Mouse (Mus musculus) v-Abl transformed pro-B cells (cell line): ENCODE measurements around the gene Fgg.

Experiments
- in situ Hi-C, 2 experiments: fragments of 400-800 bp; cut with MboI; formaldehyde crosslinking; loops; one replicate each; pipeline ENCODE4 v1.15.1; 2025; ENCODE audit not compliant: unreplicated experiment in 2 of 2

Fgg gene

DNA sequence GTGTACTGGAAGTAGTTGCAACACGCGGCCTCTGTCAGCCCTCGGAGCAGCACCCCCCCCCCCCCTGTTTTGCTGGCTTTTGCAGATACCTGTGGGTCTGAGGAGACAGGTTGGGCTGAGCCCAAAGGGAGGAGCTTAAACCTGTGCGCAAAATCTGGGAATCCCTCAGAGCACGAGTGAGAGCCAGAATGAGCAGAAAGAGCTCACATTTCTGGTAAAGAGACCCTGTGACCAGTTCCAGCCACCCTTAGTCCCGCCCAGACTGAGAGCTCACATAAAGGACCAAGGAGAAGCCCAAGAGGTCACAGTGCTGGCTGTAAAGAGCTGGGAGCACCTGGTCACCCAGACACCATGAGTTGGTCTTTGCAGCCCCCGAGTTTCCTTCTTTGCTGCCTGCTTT is at the start of gene Fgg:
Gene Fgg, plus strand, starts transcription at position 168 of the 400 bp plus-strand sequence.
- in situ Hi-C loops, result no loop called here

DNA sequence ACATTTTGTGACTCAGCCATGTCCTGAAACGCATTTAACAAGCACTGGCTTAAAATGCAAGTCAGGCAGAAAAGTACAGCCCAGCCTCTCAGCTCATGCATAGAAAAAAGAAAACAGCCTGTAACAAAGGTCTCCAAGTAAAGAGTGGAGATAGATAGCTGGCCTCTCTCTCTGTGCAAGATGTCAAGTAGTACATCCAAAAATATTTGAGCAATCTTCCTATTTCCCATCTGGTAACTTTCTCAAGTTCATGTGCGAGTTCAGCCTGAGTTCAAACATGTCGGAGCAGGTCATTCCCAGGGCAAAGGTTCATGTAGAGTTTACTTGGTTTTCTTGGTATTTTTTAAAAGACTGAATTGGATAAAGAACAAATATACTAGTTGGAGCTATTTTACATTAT is 36.5 kb upstream of the Fgg start:
- in situ Hi-C loops, result no loop called here

DNA sequence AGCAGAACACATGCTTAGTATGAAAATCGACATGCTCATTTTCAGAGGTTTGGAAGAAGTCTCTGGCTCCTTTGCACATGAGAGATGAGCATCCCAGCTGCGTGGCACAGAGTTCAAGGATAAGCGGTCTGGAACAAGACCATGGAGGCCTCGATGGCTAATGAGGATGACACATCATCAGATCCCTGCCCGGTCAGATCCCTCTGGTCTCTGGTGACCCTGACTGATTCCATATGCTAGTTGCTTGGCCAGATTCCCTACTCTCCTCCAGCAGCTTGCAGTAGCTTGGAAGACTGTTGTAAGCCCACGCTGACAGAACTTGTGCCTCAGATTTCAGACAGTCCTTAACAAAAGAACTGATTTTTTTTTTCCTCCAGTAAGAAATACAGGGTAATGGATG is 26.7 kb upstream of the Fgg start:
- in situ Hi-C loops, result no loop called here

DNA sequence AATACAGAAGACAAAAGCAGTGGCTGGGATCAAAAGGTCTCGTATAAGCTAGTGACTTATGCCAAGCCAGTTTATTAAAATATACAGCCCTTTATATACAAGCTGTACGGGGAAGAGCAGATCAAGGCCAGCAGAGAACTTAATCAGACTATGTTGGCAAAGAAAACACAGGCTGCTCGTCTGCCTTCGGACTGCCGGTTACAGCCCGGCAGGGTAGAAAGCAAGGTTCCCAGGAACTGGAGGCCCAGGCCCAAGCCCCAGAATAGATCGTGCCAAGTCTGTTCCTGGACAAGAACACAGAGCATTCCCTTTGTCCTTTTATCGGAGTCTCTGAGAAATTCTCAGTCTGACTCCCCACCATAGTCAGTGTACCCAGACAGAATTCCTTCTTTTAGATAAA is 25.7 kb upstream of the Fgg start:
- in situ Hi-C loops, result no loop called here

DNA sequence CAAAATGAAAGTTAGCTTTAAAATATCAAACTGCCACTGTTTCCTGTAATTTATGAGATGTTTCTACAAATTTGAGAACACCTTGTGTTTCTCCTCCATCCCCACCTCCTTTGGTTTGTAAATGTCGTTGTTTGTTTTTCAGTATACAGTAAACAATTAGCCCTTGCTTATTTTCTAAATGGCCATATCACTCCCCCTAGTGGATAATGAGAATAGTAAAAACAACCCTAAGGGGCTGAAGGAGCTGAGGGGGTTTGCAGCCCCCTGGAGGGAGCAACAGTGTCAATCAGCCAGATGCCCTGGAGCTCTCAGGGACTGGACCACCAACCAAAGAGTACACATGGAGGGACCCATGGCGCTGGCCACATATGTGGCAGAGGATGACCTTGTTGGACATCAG is 22.7 kb upstream of the Fgg start:
- in situ Hi-C loops, result no loop called here

DNA sequence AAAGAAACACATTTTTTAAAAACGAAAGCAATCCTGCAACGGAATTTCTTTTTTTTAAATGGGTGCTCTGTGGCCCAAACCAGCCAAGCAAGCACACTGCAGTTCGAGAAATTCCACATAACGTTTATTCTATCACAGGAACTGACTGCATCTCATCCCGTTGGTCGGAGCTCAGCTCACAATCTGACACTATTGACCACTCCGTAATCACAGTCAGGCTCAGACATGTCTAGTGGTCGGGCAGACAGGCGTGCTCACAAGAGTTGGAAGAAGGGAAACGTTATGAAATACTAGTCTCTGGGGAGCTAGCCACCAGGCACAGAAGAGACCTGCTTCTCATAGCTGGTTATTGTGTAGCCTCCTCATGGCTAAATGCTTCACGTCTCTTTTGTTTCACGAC is 15.6 kb upstream of the Fgg start:
- in situ Hi-C loops, result no loop called here

DNA sequence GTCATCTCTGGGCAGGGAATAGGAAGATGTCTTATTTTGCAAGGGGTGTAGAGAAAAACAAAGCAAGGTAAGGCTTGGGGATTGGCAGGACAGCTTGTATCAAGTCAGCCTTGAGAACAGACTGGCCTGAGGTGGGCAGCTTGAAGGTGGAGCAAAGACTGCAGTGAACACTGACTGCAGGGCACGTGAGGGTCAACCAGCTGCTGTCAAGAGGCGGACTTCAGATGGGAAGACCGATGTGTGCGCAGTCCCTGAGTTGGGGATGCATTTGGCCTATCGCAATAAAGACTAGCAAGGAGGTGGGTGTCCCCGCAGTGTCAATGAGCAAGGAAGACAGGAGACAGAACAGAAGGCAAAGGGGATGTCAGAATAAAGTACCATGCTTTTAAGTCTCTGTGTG is 14.6 kb upstream of the Fgg start:
- in situ Hi-C loops, result no loop called here

DNA sequence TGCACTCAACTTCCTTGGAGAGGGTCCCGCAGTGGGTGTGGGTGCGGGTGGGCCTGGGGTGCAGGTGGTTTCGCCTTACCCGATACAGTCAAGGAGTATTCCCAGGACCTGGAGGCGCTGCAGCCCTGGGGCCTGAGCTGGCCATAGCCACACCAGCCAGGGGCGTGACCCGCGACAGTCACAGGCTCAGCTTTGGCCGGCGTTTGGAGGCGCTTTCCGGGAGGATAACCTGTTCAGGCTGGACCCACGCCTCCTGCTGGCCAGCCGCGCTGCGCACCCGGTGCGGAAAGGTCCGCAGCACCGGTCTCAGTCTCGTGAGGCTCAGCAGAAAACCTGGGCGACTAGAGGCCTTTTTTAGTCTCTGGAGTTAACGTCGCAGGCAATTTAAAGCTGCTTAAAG is 12.2 kb upstream of the Fgg start:
- in situ Hi-C loops, result loop anchor here (5.0 kb wide), 2 partner anchors 277 to 287 kb away; no protein-coding TSS in a partner anchor

DNA sequence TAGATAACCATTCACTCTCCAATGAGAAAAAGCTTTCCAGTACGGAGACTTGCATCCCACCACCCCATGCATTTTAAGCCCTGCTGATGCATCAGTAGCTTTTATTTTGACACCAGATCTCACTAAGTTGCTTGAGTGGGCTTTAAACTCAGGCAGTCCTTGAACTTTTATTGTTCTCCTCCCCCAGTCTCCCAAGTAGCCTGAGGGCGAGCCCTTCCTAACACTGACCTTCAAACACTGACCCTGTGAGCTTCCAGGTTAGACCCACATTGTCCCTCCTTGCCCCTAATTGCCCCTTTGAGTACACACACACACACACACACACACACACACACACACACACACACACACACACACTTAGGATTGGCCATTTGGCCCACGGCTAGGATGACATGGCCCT is 10.9 kb upstream of the Fgg start:
- in situ Hi-C loops, result loop anchor here (5.0 kb wide), 2 partner anchors 276 to 286 kb away; no protein-coding TSS in a partner anchor

DNA sequence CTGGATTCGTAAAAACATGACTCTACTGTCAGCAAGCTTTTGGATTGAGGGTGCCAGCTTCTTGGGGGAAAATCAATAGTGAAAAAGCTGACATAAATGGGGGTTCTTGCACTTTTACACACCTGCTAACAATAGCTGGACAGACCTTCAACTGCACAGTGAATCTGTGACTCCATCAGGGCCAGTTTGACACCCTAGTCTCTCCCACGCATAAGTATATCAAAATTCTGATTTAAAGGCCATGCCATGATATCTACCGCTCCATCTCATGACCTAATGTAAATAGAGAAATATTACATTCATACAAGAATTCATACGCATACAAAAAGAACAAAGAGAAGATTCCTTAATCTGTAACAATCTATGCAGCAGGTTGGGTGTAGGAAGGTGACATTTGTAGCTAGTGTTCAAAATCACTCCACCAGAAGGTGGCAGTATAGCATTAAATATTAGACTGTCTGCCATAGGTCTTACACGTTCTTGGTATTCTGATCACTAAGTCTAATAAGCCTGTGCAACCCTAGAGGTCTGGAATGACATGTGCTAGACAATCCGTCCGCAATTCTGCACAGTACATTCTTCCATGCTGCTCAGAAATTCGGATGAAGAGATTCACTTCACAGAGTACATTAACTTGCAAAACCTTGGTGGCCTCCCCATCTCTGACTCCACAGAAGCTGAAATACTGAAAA is 8.6 kb upstream of the Fgg start:
- in situ Hi-C loops, result loop anchor here (5.0 kb wide), 2 partner anchors 273 to 283 kb away; no protein-coding TSS in a partner anchor

DNA sequence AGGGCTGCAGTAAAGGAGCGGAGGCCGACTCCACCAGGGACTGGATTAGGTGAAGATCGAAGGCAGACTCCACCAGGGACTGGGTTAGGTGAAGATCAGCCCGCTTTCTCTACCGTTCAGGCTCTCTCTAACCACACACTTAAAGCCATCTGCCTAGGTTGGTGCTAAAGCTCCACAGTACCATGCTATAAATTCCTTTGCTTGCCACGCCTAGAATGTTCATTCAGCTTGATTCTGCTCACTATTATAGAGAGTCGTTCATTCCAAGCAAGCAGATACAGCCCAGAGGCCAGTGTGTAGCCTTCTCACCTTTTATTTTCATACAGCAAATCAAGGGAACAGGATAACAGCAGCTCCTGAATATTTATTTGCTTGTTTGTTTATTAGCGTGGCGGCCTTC is 7.5 kb upstream of the Fgg start:
- in situ Hi-C loops, result loop anchor here (5.0 kb wide), 4 partner anchors 52 to 282 kb away; no protein-coding TSS in a partner anchor

DNA sequence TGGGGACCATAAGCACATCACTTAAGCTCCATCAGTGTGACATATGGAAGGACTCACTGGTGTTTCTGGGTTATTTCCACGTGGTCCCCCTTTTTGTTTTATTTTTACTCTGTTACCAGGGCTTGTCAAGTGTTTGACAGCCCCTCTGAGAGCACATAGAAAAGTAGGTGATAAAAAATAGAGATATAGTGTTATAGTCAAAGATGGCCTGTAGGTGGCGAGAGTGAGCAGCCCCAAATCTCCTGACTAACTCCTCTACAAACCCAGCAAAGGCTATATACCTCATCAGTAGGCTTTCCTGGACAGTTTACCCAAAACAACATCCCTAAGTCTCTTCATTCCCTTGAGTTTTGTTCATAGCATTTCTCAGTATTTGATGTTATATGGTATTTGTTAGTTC is 5.3 kb upstream of the Fgg start:
- in situ Hi-C loops, result loop anchor here (5.0 kb wide), 2 partner anchors 50 to 80 kb away; no protein-coding TSS in a partner anchor

DNA sequence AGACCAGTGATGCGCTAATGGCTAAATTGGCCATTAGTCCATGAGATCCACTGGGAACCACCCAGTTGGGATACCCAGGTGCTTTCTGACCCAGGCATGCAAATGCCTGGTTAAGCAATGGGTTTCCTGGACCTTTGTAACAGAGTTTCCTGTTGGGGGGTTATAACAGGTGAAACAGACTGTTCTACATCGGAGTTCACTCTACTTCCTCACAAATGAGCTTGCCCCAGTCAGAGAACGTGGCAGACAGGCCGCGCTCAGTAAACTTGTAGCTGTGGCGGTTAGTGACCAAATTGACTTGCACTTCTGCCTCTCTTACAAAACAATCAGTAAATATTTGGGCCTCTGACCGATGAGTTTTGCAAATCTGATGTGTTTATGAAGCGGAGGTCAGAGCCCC is 4.5 kb upstream of the Fgg start:
- in situ Hi-C loops, result loop anchor here (5.0 kb wide), 2 partner anchors 49 to 79 kb away; no protein-coding TSS in a partner anchor

DNA sequence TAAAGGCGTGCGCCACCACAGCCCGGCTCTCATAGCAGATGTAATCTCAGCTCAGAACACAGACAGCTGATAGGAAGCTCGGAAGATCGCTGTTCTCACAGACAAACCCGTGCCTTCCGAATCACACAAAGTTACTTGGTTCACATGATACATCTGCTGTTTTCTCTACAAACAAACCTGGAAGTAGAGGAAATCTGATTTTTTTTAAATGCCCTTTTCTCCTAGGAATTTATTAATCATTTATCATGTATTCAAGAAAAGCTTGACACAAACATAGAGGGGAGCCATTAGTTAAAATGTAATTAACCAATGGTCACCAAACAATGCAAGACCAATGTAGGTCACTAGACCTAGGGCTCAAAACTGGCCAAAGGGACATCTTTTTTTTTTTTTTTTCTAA is 2.7 kb upstream of the Fgg start:
- in situ Hi-C loops, result loop anchor here (5.0 kb wide), 2 partner anchors 48 to 78 kb away; no protein-coding TSS in a partner anchor

DNA sequence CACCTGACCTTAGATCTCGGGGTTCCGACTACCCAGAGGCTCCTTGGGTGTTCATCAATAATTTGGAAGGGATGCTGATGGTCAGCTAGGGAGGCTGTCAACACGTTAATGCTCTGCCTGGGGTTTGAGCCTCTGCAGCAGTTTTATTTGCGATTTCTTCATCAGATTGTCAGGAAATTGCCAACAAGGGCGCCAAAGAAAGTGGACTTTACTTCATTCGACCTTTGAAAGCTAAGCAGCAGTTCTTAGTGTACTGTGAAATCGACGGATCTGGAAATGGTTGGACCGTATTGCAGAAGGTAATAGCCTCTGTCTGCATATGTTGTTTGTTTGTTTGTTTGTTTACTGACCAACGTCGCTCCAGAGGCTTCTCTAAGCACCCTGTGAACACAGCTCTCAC is 2.8 kb downstream of the Fgg start:
- in situ Hi-C loops, result no loop called here

DNA sequence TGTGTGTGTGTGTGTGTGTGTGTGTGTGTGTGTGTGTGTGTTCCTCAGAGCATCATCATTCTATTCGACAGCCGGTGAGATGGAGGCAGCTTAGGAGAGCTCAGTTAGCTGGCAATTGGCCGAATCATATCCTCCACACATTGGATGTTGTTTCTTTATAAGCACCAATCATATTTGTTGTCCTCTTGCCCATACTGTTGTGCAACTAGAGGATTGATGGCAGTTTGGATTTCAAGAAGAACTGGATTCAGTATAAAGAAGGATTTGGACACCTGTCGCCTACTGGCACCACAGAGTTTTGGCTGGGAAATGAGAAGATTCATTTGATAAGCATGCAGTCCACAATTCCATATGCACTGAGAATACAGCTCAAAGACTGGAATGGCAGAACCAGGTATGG is 3.6 kb downstream of the Fgg start:
- in situ Hi-C loops, result no loop called here

DNA sequence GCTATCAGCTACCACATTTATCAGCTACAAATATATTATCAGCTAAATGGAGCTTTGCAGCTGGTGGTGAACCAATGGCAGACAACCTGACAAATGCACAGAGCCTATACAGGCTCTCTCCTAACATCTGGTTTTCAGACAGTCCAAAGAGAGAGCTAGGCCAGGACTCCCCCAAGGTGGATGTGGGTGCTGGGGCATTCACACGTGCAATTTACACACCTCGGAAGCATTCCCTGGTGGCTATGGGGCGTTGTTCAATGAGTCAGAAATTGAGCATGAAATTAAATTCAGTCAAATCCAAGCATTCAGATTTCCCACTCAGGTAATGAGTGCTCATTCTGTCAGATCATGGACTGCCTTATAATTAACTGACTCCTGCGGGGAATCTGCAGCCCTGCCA is 4.0 kb downstream of the Fgg start:
- in situ Hi-C loops, result no loop called here

DNA sequence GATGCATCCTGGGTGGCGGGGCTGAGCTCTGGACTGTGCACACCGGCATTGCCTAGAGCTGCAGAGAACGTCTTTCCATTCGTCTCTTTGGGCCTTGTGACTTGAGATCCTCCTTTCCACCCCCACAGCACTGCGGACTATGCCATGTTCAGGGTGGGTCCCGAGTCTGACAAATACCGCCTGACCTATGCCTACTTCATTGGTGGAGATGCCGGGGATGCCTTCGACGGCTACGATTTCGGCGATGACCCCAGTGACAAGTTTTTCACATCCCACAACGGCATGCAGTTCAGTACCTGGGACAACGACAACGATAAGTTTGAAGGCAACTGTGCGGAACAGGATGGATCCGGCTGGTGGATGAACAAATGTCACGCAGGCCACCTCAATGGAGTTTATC is 5.1 kb downstream of the Fgg start:
- in situ Hi-C loops, result no loop called here

DNA sequence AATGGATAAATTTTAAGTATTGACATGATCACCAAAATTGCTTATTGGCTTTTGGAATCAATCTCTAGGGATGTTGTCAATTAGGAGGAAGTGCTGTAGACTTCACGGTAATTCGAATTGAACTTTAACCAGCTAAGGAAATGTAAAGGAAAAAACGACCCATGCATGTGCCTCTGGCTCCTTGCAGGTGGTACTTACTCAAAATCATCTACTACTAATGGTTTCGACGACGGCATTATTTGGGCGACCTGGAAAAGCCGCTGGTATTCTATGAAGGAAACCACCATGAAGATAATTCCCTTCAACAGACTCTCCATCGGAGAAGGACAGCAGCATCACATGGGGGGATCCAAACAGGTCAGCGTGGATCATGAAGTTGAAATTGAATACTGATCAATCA is 6.4 kb downstream of the Fgg start:
- in situ Hi-C loops, result no loop called here

DNA sequence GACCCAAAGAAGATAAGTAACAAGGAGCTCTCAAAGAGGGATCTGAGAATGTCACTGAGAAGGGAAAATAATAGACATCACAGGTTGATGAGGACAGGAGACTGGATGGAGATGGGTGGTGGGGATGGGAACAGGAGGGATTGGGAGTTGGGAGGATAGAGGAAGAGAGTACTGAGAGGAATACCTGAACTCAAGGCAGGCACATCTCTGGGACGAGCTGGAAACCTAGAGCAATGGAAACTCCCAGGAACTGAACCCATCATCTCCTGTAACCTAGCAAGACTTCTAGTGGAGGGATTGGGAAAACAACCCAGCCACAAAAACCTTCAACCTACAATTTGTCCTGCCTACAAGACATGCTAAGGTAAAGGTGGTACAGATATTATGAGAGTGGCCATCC is 8.7 kb downstream of the Fgg start:
- in situ Hi-C loops, result no loop called here

DNA sequence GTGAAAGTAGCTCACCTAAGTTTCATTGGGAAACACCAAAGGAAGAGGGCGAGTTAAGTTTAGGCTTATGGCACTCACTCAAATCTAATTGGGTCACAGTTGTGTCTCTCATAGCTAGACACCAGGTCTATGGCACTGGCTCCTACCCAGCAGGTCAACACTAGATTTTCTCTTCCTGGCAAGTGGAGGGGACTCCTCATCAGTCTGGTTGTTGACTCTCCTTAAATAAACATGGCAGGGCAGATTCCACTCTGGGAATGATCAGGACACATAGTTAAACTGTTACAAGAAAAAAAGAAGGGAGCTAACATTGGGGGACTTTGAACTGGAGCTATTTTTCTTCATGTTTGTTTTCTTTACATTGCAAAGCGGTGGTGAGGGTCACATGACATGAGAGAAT is 12.9 kb downstream of the Fgg start:
- in situ Hi-C loops, result no loop called here

DNA sequence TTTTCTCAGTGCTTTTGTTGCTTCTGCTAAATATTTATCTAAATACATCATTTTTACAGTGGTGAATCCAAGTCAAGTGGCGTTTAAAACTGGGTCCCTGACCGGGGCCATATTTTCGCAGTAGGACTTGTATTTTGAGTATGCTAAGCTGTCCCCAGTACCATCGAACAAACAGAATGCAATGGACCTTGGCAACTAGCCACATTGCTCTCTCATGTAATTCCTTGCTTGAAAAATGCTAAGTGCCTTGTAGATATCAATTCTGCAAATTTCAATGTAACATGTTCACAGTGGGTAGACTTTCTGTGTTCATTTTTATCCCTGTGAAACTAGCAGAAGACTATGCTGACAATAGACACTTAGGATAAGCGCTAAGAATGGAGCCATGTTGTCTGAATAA is 13.7 kb downstream of the Fgg start:
- in situ Hi-C loops, result no loop called here

DNA sequence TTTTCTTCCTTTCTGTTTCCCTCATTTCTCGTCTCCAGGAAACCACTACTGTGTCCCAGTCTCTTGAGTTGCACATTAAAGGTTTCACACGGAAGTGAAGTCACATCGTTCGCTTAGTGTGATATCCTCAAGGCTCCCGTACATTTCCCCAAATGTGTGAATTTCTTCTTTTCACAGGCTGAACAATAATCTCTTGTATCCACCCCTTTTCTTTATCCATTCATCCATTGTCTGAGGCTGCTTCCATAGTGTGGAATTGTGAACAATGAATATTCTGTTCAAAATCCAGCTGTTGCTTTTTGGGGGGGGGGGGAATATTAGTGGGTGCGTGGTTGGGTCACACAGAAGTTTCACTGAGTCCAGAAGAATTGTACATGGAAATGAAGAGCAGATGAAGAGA is 17.5 kb downstream of the Fgg start:
- in situ Hi-C loops, result no loop called here
